Mouse (Mus musculus) hindbrain, postnatal 0 days (tissue): ENCODE results near the gene Fam186b. TPM values are rescaled to one million over a fixed set of nuclear protein-coding genes. Genes with fewer than 3 reads are reported as not detected.

Experiments used
- ATAC-seq: fragments of 200-750 bp; cut with Nextera tagmentation; 2 replicates; pipeline ENCODE4 v1.8.0; 2017; ENCODE audit warnings: mild to moderate bottlenecking, moderate TSS enrichment, moderate library complexity
- DNase-seq: peaks from one replicate; pipeline ENCODE4 v3.0.0-alpha.2; 2015; ENCODE audit warnings: low spot score
- H3K27ac ChIP-seq: fragments of 300-500 bp; sonication (generic); 2 replicates; pipeline ENCODE4 v1.5.1; 2014; ENCODE audit warnings: mild to moderate bottlenecking
- H3K27me3 ChIP-seq: fragments of 300-500 bp; sonication (generic); 2 replicates; pipeline ENCODE4 v1.6.1; 2014; ENCODE audit warnings: low read length, mixed read lengths; ENCODE audit not compliant: insufficient read depth
- H3K36me3 ChIP-seq: fragments of 300-500 bp; sonication (generic); 2 replicates; pipeline ENCODE4 v1.6.1; 2014; ENCODE audit warnings: low read length, mixed read lengths; ENCODE audit not compliant: insufficient read depth
- H3K4me1 ChIP-seq: fragments of 300-500 bp; sonication (generic); 2 replicates; pipeline ENCODE4 v1.6.1; 2014; ENCODE audit warnings: antibody characterized with exemption, low read length, mixed read lengths; ENCODE audit not compliant: insufficient read depth
- H3K4me2 ChIP-seq: fragments of 300-500 bp; sonication (generic); 2 replicates; pipeline ENCODE4 v1.6.1; 2014; ENCODE audit warnings: low read depth, mild to moderate bottlenecking, low read length, moderate library complexity, mixed read lengths
- H3K4me3 ChIP-seq: fragments of 300-500 bp; sonication (generic); 2 replicates; pipeline ENCODE4 v1.5.1; 2014; ENCODE audit warnings: low read length
- H3K9ac ChIP-seq: fragments of 300-500 bp; sonication (generic); replicated peaks from 2 replicates; pipeline ENCODE4 v1.6.1; 2014; ENCODE audit warnings: mild to moderate bottlenecking, low read length, moderate library complexity, mixed read lengths
- H3K9me3 ChIP-seq: fragments of 300-500 bp; sonication (generic); 2 replicates; pipeline ENCODE4 v1.6.1; 2016; ENCODE audit warnings: low read length, mixed read lengths
- CTCF ChIP-seq: IDR thresholded peaks from 2 replicates; pipeline ENCODE4 v1.5.1; 2016; ENCODE audit warnings: antibody characterized with exemption, control low read depth, low read depth
- WGBS: fragments of 180-500 bp; shearing (Covaris S2); extraction: QIAGEN DNeasy Blood & Tissue Kit; methylation state at CpG from one replicate; pipeline ENCODE4 v1.1.7; 2014; 5-methylcytosine and 5-hydroxymethylcytosine counted together
- polyA plus RNA-seq: library from polyadenylated mRNA; unstranded; fragments of >200 nt; fragmentation: Nextera tagmentation; extraction: Ambion mirVana; gene quantifications from 2 replicates; pipeline ENCODE4 v1.2.1, GENCODE M21; 2015
- total RNA-seq: library from RNA; depleted of rRNA; stranded (reverse); fragments of >200 nt; gene quantifications from 2 replicates; pipeline ENCODE4 v1.2.3, GENCODE M21; 2014

Gene Fam186b
- total and polyA plus RNA-seq, 2 experiments from 2014 or later: 1.3 TPM

DNA sequence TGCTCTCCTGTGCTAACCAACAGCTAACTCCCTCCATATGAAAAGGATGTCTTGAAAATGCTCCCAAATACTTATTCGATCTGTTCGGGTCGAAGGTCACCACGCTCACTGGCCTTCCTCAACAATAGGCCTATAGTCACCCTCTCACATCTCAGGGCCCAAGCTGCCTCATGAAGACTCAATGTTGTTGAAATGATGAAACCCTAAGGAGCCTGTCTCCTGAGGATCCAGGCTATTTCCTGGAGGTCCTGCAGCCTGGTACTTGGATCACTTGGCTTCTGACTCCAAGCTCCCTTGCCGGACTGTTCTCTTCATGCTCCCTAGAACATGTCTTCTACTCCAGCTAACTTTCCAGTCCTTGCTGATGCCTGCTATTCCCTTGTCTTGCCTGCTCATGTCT is 35.7 kb upstream of the Fam186b start:
- peaks cover 5% of the 10 kb centered on the region; the same call in 1 of the 2 replicates for H3K36me3 ChIP-seq
- H3K4me2 ChIP-seq: no peak overlapping the region
- ATAC-seq (no peak), DNase-seq (no peak)
- no peak overlapping the region for H3K9ac ChIP-seq
- peaks cover 9% of the 10 kb centered on the region; the same call in 1 of the 2 replicates for H3K4me1 ChIP-seq
- TF ChIP-seq CTCF: no peak
- WGBS: 58% methylated on average over 5 of the region's 5 CpGs
- no peaks in the 10 kb centered on the region for H3K9me3 ChIP-seq
- no peak overlapping the region for H3K27ac ChIP-seq
- H3K27me3 ChIP-seq: no peaks in the 10 kb centered on the region
- H3K4me3 ChIP-seq: no peak overlapping the region

DNA sequence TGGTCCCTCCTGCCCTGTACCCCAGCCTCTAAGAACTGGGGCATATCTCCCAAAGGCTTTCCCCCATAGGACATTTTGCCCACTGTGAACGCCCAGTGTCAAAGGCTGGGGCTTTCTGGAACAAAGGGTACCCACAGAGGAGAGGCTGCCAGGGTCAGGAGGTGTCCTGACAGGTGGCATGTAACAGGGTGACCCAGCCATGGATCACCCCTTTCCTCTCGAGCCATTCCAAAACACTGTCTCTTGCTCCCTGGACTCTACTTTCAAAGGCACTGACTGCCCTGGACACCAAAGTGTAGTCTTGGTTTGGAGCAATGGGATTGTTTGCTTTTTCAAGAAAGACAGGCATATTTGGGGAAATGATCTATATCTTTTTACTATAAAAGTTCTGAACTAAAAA is 34.6 kb upstream of the Fam186b start:
- Histone ChIP-seq H3K36me3 (peaks cover 11% of the 10 kb centered on the region; the same call in 1 of the 2 replicates), H3K4me3 (no peak overlapping the region), H3K27ac (no peak overlapping the region), H3K27me3 (no peaks in the 10 kb centered on the region), H3K4me1 (peaks cover 9% of the 10 kb centered on the region; the same call in 1 of the 2 replicates), H3K4me2 (no peak overlapping the region), H3K9me3 (no peaks in the 10 kb centered on the region), H3K9ac (no peak overlapping the region)
- WGBS: 62% methylated on average over 2 of the region's 2 CpGs
- TF ChIP-seq CTCF: no peak
- ATAC-seq (no peak), DNase-seq (no peak)

DNA sequence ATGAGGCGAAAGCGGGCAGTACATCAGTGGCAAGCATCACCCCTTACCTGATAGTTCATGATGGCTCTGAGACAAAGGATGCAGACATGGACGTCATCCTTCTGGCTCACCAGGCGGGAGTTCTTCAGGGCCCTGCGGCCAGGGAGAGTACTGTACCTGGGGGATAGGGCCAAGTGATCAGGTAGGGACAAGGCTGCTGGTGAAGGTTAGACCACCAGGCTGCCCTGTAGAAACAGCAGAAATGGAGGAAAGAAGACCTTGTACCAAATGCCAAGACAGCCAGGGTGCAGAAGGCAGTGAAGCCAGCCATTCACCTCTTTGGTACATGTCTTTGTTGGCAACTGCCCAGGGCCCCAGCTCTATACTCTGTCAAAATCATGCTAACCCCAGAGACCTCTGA is 32.3 kb upstream of the Fam186b start:
- Histone ChIP-seq H3K9me3 (no peaks in the 10 kb centered on the region), H3K27ac (no peak overlapping the region), H3K4me3 (no peak overlapping the region), H3K27me3 (no peaks in the 10 kb centered on the region), H3K9ac (no peak overlapping the region), H3K4me2 (no peak overlapping the region), H3K4me1 (no peaks in the 10 kb centered on the region), H3K36me3 (peaks cover 19% of the 10 kb centered on the region; the same call in 1 of the 2 replicates)
- no peak for TF ChIP-seq CTCF
- ATAC-seq: no peak
- 95% methylated on average over 5 of the region's 5 CpGs for WGBS
- DNase-seq: no peak

DNA sequence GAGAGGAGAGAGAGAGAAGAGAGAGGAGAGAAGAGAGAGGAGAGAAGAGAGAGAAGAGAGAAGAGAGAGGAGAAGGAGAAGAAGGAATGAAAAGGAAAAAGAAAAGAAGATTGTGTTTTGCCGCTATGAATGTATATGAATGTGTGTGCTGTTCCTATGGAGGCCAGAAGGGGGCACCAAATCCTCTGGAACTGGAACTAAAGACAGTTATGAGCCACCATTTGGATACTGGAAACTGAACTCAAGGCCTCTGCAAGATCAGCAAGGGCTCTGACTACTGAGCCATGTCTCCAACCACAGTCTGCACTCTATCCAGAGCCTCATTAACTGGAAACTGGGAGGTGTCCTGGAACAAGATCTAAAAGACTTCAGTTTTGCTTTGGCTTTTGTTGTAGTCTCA is 31.3 kb upstream of the Fam186b start:
- no peak overlapping the region for H3K4me2 ChIP-seq
- ATAC-seq (no peak), DNase-seq (peak; percentile 55)
- H3K27ac ChIP-seq: no peak overlapping the region
- H3K27me3 ChIP-seq: no peaks in the 10 kb centered on the region
- H3K9ac ChIP-seq: no peak overlapping the region
- no peaks in the 10 kb centered on the region for H3K4me1 ChIP-seq
- peaks cover 24% of the 10 kb centered on the region; the same call in 1 of the 2 replicates for H3K36me3 ChIP-seq
- no peak overlapping the region for H3K4me3 ChIP-seq
- WGBS: 75% methylated on average over 1 of the region's 1 CpGs
- H3K9me3 ChIP-seq: no peaks in the 10 kb centered on the region
- TF ChIP-seq CTCF: peak; percentile 69

DNA sequence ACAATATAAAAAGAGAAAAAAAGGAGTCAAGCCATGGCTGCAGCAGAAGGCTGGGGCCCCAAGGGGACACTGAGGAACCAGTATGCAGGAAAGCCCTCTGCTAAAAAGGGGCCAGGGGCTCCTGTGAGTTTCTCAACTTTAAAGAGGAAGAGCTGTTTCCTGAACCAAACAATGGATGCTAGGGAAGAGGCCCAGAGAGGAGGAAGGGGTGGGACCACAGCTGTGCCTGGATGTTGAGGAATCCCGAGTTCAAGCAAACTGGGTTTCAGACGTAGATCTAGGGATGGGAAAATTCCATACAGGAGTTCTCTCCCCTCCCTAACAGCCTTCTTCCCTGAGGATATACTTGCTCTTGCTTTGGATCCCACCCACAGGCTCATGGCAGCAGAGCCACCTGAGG is 30.7 kb upstream of the Fam186b start:
- Histone ChIP-seq H3K4me3 (no peak overlapping the region), H3K9ac (no peak overlapping the region), H3K27ac (no peak overlapping the region), H3K27me3 (no peaks in the 10 kb centered on the region), H3K4me1 (no peaks in the 10 kb centered on the region), H3K36me3 (peaks cover 30% of the 10 kb centered on the region; the same call in 1 of the 2 replicates), H3K9me3 (no peaks in the 10 kb centered on the region), H3K4me2 (no peak overlapping the region)
- no peak for ATAC-seq
- DNase-seq: no peak
- no peak for TF ChIP-seq CTCF
- WGBS: 38% methylated on average over 2 of the region's 2 CpGs

DNA sequence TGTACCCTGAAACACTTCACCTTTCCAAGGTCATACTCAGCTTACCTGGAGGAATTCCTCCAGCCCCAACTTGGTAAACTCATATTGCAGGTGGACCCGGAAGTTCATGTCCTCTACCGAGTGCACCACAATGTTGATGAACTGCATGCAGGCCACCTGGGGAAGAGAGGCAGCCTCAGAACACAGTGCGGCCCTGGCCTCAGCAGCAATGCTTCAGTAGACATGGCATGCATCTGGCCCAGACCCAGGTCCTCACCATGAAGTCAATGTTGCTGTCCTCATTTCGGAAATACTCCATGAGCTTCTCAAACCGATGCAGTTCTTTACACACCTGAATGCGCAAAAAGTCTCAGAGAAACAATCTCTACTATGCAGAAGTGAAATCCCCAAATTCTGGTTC is 29.9 kb upstream of the Fam186b start:
- Histone ChIP-seq H3K4me1 (no peaks in the 10 kb centered on the region), H3K9ac (no peak overlapping the region), H3K9me3 (no peaks in the 10 kb centered on the region), H3K4me2 (no peak overlapping the region), H3K36me3 (peaks cover 33% of the 10 kb centered on the region; the same call in 1 of the 2 replicates), H3K27me3 (no peaks in the 10 kb centered on the region), H3K4me3 (no peak overlapping the region), H3K27ac (no peak overlapping the region)
- WGBS: 90% methylated on average over 6 of the region's 6 CpGs
- ATAC-seq (no peak), DNase-seq (no peak)
- TF ChIP-seq CTCF: no peak

DNA sequence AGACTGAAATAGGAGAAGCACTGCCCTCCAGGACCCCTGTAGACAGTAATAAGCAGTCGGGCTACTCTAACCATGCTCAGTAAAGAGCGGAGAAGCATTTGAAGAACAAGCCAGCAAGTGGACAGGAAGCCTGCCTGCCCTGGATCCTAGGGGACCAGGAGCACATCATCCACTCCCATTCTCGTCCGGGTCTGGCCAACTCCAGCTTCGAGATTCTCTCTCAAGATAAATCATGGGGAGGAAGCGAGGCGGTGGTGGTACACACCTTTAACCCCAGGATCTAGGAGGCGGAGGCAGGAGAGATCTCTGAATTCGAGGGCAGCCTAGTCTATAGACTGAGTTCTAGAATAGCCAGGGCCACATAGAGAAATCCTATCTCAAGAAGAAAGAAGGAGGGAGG is 28.5 kb upstream of the Fam186b start:
- no peak overlapping the region for H3K4me3 ChIP-seq
- H3K4me1 ChIP-seq: no peaks in the 10 kb centered on the region
- 85% methylated on average over 9 of the region's 9 CpGs for WGBS
- no peak overlapping the region for H3K27ac ChIP-seq
- DNase-seq: no peak
- no peak for ATAC-seq
- no peaks in the 10 kb centered on the region for H3K9me3 ChIP-seq
- no peak overlapping the region for H3K4me2 ChIP-seq
- no peak overlapping the region for H3K9ac ChIP-seq
- H3K27me3 ChIP-seq: no peaks in the 10 kb centered on the region
- TF ChIP-seq CTCF: no peak
- peaks cover 41% of the 10 kb centered on the region; the same call in 1 of the 2 replicates for H3K36me3 ChIP-seq
